Mouse (Mus musculus) erythroblast, embryonic 14.5 days (primary cell): ENCODE results near the gene Gm45716.

ENCODE experiments used
- GATA1 ChIP-seq: IDR thresholded peaks from 2 replicates; pipeline ENCODE4 v1.6.1; 2012; ENCODE audit warnings: low read length, inconsistent platforms, mixed read lengths
- TAL1 ChIP-seq: IDR thresholded peaks from 3 replicates; pipeline ENCODE4 v1.6.1; 2012; ENCODE audit warnings: low read length, inconsistent platforms, mixed read lengths

GRCm38 (mm10) chr11:90169200-90170013 is 18.1 kb upstream of the Gm45716 start:
- no peak for TF ChIP-seq GATA1
- TF ChIP-seq TAL1: no peak
